Mouse (Mus musculus): ENCODE results near the gene Taf3. TPM values are rescaled to one million over a fixed set of nuclear protein-coding genes. Genes with fewer than 3 reads are reported as not detected.

The Taf3 gene
- polyA plus RNA-seq, 1 experiment from 2014 or later, result 17.3 TPM

Other genes with a start within 250 kb of the Taf3 start
- gene 4930412O13Rik, start 167.3 kb downstream of the Taf3 start, polyA plus RNA-seq (2016; fragmentation: Nextera tagmentation; extraction: Ambion mirVana), result 1.1 and 2.9 TPM in 2 replicates
- gene 9230102O04Rik, start 159.1 kb downstream of the Taf3 start, polyA plus RNA-seq (2016; fragmentation: Nextera tagmentation; extraction: Ambion mirVana), result 3.5 and 3.8 TPM in 2 replicates
- 48.4 and 63.4 TPM in 2 replicates for gene Gata3, start 158.6 kb downstream of the Taf3 start, polyA plus RNA-seq (2016; fragmentation: Nextera tagmentation; extraction: Ambion mirVana)
- 467 and 468 TPM in 2 replicates for gene Atp5c1, start 31.9 kb upstream of the Taf3 start, polyA plus RNA-seq (2016; fragmentation: Nextera tagmentation; extraction: Ambion mirVana)
- gene Kin, start 32.0 kb upstream of the Taf3 start, polyA plus RNA-seq (2016; fragmentation: Nextera tagmentation; extraction: Ambion mirVana), result 39.4 and 42.1 TPM in 2 replicates
- 0.76 and 0.93 TPM in 2 replicates for gene Itih2, start 82.8 kb upstream of the Taf3 start, polyA plus RNA-seq (2016; fragmentation: Nextera tagmentation; extraction: Ambion mirVana)
- 6.0 and 7.7 TPM in 2 replicates for gene Itih5, start 105.0 kb upstream of the Taf3 start, polyA plus RNA-seq (2016; fragmentation: Nextera tagmentation; extraction: Ambion mirVana)

All from hindbrain, embryonic 12.5 days (tissue).